Mouse (Mus musculus): Measurements from ENCODE around the gene Aph1c.
"Not testable (repeated sequence)": the region's sequence is repeated elsewhere in the genome, so short reads cannot be mapped to it uniquely, and the experiment has no call there.

DNA sequence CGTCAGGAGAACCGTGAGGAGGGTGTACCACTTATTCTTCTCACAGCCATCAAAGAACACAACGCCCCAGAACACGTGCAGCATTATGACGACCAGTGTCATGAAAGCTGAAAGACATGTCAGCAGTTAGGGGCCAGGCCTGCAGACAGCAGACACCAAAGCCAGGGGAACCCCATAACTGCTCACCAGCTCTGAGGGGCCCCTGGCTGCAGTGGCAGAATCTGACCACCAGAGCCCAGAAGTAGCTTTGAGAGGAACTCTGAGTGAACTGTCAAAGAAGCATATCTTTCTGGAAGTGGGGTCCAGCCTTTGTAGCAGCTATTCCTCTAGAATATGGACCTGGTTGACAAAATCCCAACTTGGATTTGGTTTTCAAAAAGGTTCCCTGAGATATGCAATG lies 12.3 kb downstream of the Aph1c start:
- TF ChIP-seq CTCF (IDR thresholded peaks at IDR 0.05; ENCODE audit: borderline replicate concordance, control insufficient read depth, extremely low read depth, insufficient read depth, low read length, poor library complexity); POLR2A (IDR thresholded peaks at IDR 0.05; ENCODE audit: control insufficient read depth, extremely low read depth, insufficient read depth, low read length, poor library complexity): not testable (repeated sequence)
